Mouse (Mus musculus) bone marrow, adult 2 months (tissue): ENCODE results near the gene Trim75. TPM values are rescaled to one million over a fixed set of nuclear protein-coding genes. Genes with fewer than 3 reads are reported as not detected.

ENCODE experiments used
- H3K27ac ChIP-seq: fragments of 200-500 bp; 2 replicates; pipeline ENCODE4 v1.5.1; 2012; ENCODE audit warnings: low read depth, mild to moderate bottlenecking, control low read depth, inconsistent platforms, low read length; ENCODE audit not compliant: control insufficient read depth, poor library complexity, insufficient read depth
- H3K4me1 ChIP-seq: fragments of 200-500 bp; 2 replicates; pipeline ENCODE4 v1.6.1; 2011; ENCODE audit warnings: low read length; ENCODE audit not compliant: control insufficient read depth, insufficient read depth
- H3K4me3 ChIP-seq: fragments of 200-500 bp; replicated peaks from 2 replicates; pipeline ENCODE3; 2011; ENCODE audit warnings: mild to moderate bottlenecking, low read depth, low read length, control low read depth; ENCODE audit not compliant: control insufficient read depth
- CTCF ChIP-seq: fragments of 200-500 bp; IDR thresholded peaks from 2 replicates; pipeline ENCODE4 v1.5.1; 2011; ENCODE audit warnings: low read length, control low read depth; ENCODE audit not compliant: control insufficient read depth, insufficient read depth
- POLR2A ChIP-seq: fragments of 200-500 bp; IDR thresholded peaks from 2 replicates; pipeline ENCODE4 v1.6.1; 2011; ENCODE audit warnings: low read depth, mild to moderate bottlenecking, control low read depth, low read length, borderline replicate concordance; ENCODE audit not compliant: control insufficient read depth
- WGBS: fragments of 180-500 bp; shearing (Covaris S2); methylation state at CpG from one replicate; pipeline ENCODE4 v1.1.7; 2018; 5-methylcytosine and 5-hydroxymethylcytosine counted together
- polyA plus RNA-seq: library from polyadenylated mRNA; stranded (reverse); fragments of >200 nt; gene quantifications from 2 replicates; pipeline ENCODE4 v1.2.4, GENCODE M21; 2011; ENCODE audit warnings: low replicate concordance; ENCODE audit not compliant: missing spikeins, insufficient read depth, insufficient read length

The Trim75 gene
- polyA plus RNA-seq, 1 experiment, result not detected

- 77% methylated on average over 3 of the region's 3 CpGs for WGBS
- TF ChIP-seq POLR2A (no peak), CTCF (no peak)
These were observed 52.6 kb downstream of the Trim75 start for GRCm38 (mm10) chr8:64934997-64935396.

More at GRCm38 (mm10) chr8:64934997-64935396, 52.6 kb downstream of the Trim75 start:
- Histone ChIP-seq H3K27ac (no peak overlapping the region), H3K4me1 (no peaks in the 10 kb centered on the region), H3K4me3 (no peak overlapping the region)

Other genes with a start within 250 kb of the Trim75 start
- gene Klhl2, start 137.8 kb downstream of the Trim75 start, polyA plus RNA-seq, result 1.8 and 6.2 TPM in 2 replicates
- gene Tmem192, start 40.6 kb downstream of the Trim75 start, polyA plus RNA-seq, result 3.8 and 27.7 TPM in 2 replicates
- not detected in 2 replicates for gene Trim61, start 30.7 kb upstream of the Trim75 start, polyA plus RNA-seq
- gene Trim60, start 30.8 kb upstream of the Trim75 start, polyA plus RNA-seq, result not detected in 2 replicates
- gene Apela, start 49.5 kb upstream of the Trim75 start, polyA plus RNA-seq, result 13.4 TPM in 1 of 2 replicates, not detected in the other
- not detected in 2 replicates for gene Gm10663, start 87.2 kb upstream of the Trim75 start, polyA plus RNA-seq
- gene BC030870, start 141.7 kb upstream of the Trim75 start, polyA plus RNA-seq, result not detected in 2 replicates